Mouse (Mus musculus) CH12.LX (cell line): ENCODE measurements at regions not wholly inside any gene's neighbourhood (a gene's known extent, or its start where the extent isn't known, plus 50 kb on each side); places are given as distances from the start of the nearest gene placed in this dataset.

Source experiments
- DNase-seq: peaks from one replicate; pipeline ENCODE4 v3.0.0-alpha.2; 2013; ENCODE audit errors: extremely low read depth
- H3K27ac ChIP-seq: 2 replicates; pipeline ENCODE4 v1.5.1; 2012; ENCODE audit warnings: low read depth, mild to moderate bottlenecking, control low read depth, moderate library complexity; ENCODE audit not compliant: insufficient read depth
- H3K27me3 ChIP-seq: replicated peaks from 2 replicates; pipeline ENCODE3; 2012; ENCODE audit warnings: inconsistent platforms
- H3K36me3 ChIP-seq, 2 experiments: replicated peaks in 1 of 2; 2 replicates each; pipeline versions ENCODE3 to v1.6.1; 2012; ENCODE audit warnings: inconsistent platforms in 1 of 2, low read length in 1 of 2, mild to moderate bottlenecking in 1 of 2, mixed read lengths in 1 of 2, moderate library complexity in 1 of 2; ENCODE audit not compliant: control insufficient read depth in 1 of 2, insufficient read depth in 1 of 2
- H3K4me1 ChIP-seq, 2 experiments: 2 replicates each; pipeline ENCODE4 v1.6.1; 2012; ENCODE audit warnings: inconsistent platforms in 1 of 2, moderate library complexity in 1 of 2; ENCODE audit not compliant: insufficient read depth in 2 of 2, control insufficient read depth in 1 of 2
- H3K4me2 ChIP-seq: 2 replicates; pipeline ENCODE4 v1.6.1; 2012; ENCODE audit warnings: low read depth, mild to moderate bottlenecking, control low read depth; ENCODE audit not compliant: poor library complexity, insufficient read depth, severe bottlenecking
- H3K4me3 ChIP-seq, 3 experiments: fragments of 150-350 bp in 1 of 3; sonication (generic) in 1 of 3; replicated peaks in 1 of 3; 2 replicates each; pipeline versions ENCODE3 to v1.5.1; 2011 to 2012; ENCODE audit warnings: low read depth in 2 of 3, low read length in 2 of 3, mild to moderate bottlenecking in 2 of 3, moderate library complexity in 2 of 3, control low read depth in 1 of 3, improper control_type of control experiment in 1 of 3, inconsistent platforms in 1 of 3, mixed read lengths in 1 of 3; ENCODE audit not compliant: poor library complexity in 1 of 3
- H3K79me2 ChIP-seq: replicated peaks from 2 replicates; pipeline ENCODE4 v1.6.1; 2012; ENCODE audit warnings: mild to moderate bottlenecking, moderate library complexity; ENCODE audit not compliant: control insufficient read depth, poor library complexity, insufficient read depth, severe bottlenecking; ENCODE audit errors: extremely low read depth
- H3K9ac ChIP-seq: 2 replicates; pipeline ENCODE4 v1.6.1; 2012; ENCODE audit warnings: low read depth, mild to moderate bottlenecking, control low read depth, moderate library complexity; ENCODE audit not compliant: insufficient read depth
- H3K9me3 ChIP-seq: replicated peaks from 2 replicates; pipeline ENCODE3; 2012; ENCODE audit warnings: low read length, inconsistent platforms, mixed read lengths
- CHD1 ChIP-seq: IDR thresholded peaks from 2 replicates; pipeline ENCODE4 v1.6.1; 2012; ENCODE audit warnings: low read depth, low read length, improper control_type of control experiment, inconsistent platforms
- CHD2 ChIP-seq: IDR thresholded peaks from 2 replicates; pipeline ENCODE4 v1.6.1; 2011; ENCODE audit warnings: low read length, improper control_type of control experiment
- ETS1 ChIP-seq: conservative IDR thresholded peaks from 2 replicates; pipeline ENCODE4 v1.6.1; 2012; ENCODE audit warnings: low read depth, mild to moderate bottlenecking, inconsistent platforms, low read length, improper control_type of control experiment, moderate library complexity
- MAFK ChIP-seq: IDR thresholded peaks from 2 replicates; pipeline ENCODE4 v1.6.1; 2011; ENCODE audit warnings: low read length, improper control_type of control experiment; ENCODE audit not compliant: insufficient replicate concordance
- MAZ ChIP-seq: IDR thresholded peaks from 2 replicates; pipeline ENCODE4 v1.6.1; 2012; ENCODE audit warnings: low read depth, mild to moderate bottlenecking, inconsistent platforms, low read length, improper control_type of control experiment, moderate library complexity
- MXI1 ChIP-seq: IDR thresholded peaks from 2 replicates; pipeline ENCODE4 v1.6.1; 2011; ENCODE audit warnings: mild to moderate bottlenecking, low read depth, low read length, improper control_type of control experiment
- NRF1 ChIP-seq: IDR thresholded peaks from 2 replicates; pipeline ENCODE4 v1.6.1; 2014; ENCODE audit warnings: low read depth, mild to moderate bottlenecking, inconsistent platforms, low read length, improper control_type of control experiment, moderate library complexity
- POLR2A ChIP-seq: IDR thresholded peaks from 2 replicates; pipeline ENCODE4 v1.6.1; 2011; ENCODE audit warnings: low read depth, mild to moderate bottlenecking, improper control_type of control experiment, low read length
- POLR2AphosphoS2 ChIP-seq: IDR thresholded peaks from 2 replicates; pipeline ENCODE4 v1.6.1; 2011; ENCODE audit warnings: low read depth, low read length, improper control_type of control experiment
- RAD21 ChIP-seq: IDR thresholded peaks from 2 replicates; pipeline ENCODE4 v1.6.1; 2011; ENCODE audit warnings: low read depth, mild to moderate bottlenecking, low read length, improper control_type of control experiment, moderate library complexity
- SMC3 ChIP-seq: IDR thresholded peaks from 2 replicates; pipeline ENCODE4 v1.6.1; 2011; ENCODE audit warnings: low read depth, low read length, improper control_type of control experiment
- UBTF ChIP-seq: IDR thresholded peaks from 2 replicates; pipeline ENCODE4 v1.6.1; 2012; ENCODE audit warnings: low read depth, mild to moderate bottlenecking, inconsistent platforms, low read length, improper control_type of control experiment, moderate library complexity
- USF2 ChIP-seq: conservative IDR thresholded peaks from 2 replicates; pipeline ENCODE4 v1.6.1; 2011; ENCODE audit warnings: low read depth, low read length, improper control_type of control experiment
- ZC3H11A ChIP-seq: IDR thresholded peaks from 2 replicates; pipeline ENCODE4 v1.6.1; 2012; ENCODE audit warnings: low read depth, mild to moderate bottlenecking, inconsistent platforms, low read length, improper control_type of control experiment
- ZKSCAN1 ChIP-seq: IDR thresholded peaks from 2 replicates; pipeline ENCODE4 v1.6.1; 2012; ENCODE audit warnings: low read depth, inconsistent platforms, low read length, improper control_type of control experiment, borderline replicate concordance
- ZMIZ1 ChIP-seq: IDR thresholded peaks from 2 replicates; pipeline ENCODE4 v1.6.1; 2012; ENCODE audit warnings: low read depth, mild to moderate bottlenecking, inconsistent platforms, low read length, improper control_type of control experiment
- ZNF384 ChIP-seq: IDR thresholded peaks from 2 replicates; pipeline ENCODE4 v1.6.1; 2012; ENCODE audit warnings: low read depth, low read length, improper control_type of control experiment, inconsistent platforms
- dilution Hi-C: fragments of 300-500 bp; cut with MboI; formaldehyde crosslinking; loops from 2 replicates; pipeline ENCODE4 v1.14.3; 2020; ENCODE audit warnings: low sequenced_read_pairs; ENCODE audit not compliant: extremely low pct_unique_long_range_greater_than_20kb, extremely low pct_ligation_motif_present
- in situ Hi-C: fragments of 300-500 bp; cut with MboI; formaldehyde crosslinking; loops from 3 replicates; pipeline ENCODE4 v1.14.3; 2019; ENCODE audit warnings: low sequenced_read_pairs, low pct_ligation_motif_present, low pct_unique_long_range_greater_than_20kb, mixed read lengths

- in situ Hi-C loops = loop anchor here (25.0 kb wide), 1 partner anchor 304 kb away; the partner anchor contains the start of gene Drd5
- no peaks in the 10 kb centered on the region for H3K79me2 ChIP-seq
- no peak overlapping the region for H3K9ac ChIP-seq
- H3K9me3 ChIP-seq = no peaks in the 10 kb centered on the region
- H3K4me2 ChIP-seq = no peak overlapping the region
- H3K4me1 ChIP-seq = peaks cover 0 to 4% of the 10 kb centered on the region in 2 experiments; a peak in 3 of 4 replicates
- dilution Hi-C loops = no loop called here
- TF ChIP-seq ZKSCAN1 (no peak), POLR2A (no peak), USF2 (no peak), NRF1 (no peak), MAFK (no peak), UBTF (no peak), CHD1 (no peak), POLR2AphosphoS2 (no peak), CHD2 (no peak), SMC3 (no peak), ZC3H11A (no peak), ZNF384 (no peak), RAD21 (no peak), MXI1 (no peak), MAZ (no peak), ZMIZ1 (no peak), ETS1 (no peak)
- no peak overlapping the region for H3K27ac ChIP-seq
- H3K27me3 ChIP-seq = no peaks in the 10 kb centered on the region
- H3K4me3 ChIP-seq = no peak overlapping the region
- no peak for DNase-seq
- no peaks in the 10 kb centered on the region for H3K36me3 ChIP-seq
These were observed 53.3 kb upstream of the Wdr1 start for GRCm38 (mm10) chr5:38616296-38616695.
